Mouse (Mus musculus): ENCODE data around the gene Gpt2. TPM values are rescaled to one million over a fixed set of nuclear protein-coding genes. Genes with fewer than 3 reads are reported as not detected.

Gpt2 gene
- total RNA-seq, 2 experiments from 2014 or later: 51.8 to 58.5 TPM

Other genes with a start within 250 kb of the Gpt2 start
- gene Orc6, start 192.9 kb upstream of the Gpt2 start, total RNA-seq (2021): 10 to 100 TPM; 14.2 to 20.2 TPM
- gene Vps35, start 192.8 kb upstream of the Gpt2 start, total RNA-seq (2021): 10 to 100 TPM; 57.9 to 59.7 TPM
- gene Mylk3, start 106.2 kb upstream of the Gpt2 start, total RNA-seq (2021): 1 to 10 TPM in 1 of 2 experiments, under 1 TPM in 1; 0.94 to 1.3 TPM
- gene 4921524J17Rik, start 59.7 kb upstream of the Gpt2 start, total RNA-seq (2021): 10 to 100 TPM; 14.9 to 17.9 TPM
- gene Dnaja2, start 62.8 kb downstream of the Gpt2 start, total RNA-seq (2021): 100 to 1,000 TPM; 168 to 183 TPM
- gene Neto2, start 208.3 kb downstream of the Gpt2 start, total RNA-seq (2021): 1 to 10 TPM; 3.2 to 4.0 TPM

Data from gastrocnemius, postnatal 10 days (tissue).